Mouse (Mus musculus): ENCODE data around the gene Tmem161a. TPM values are rescaled to one million over a fixed set of nuclear protein-coding genes. Genes with fewer than 3 reads are reported as not detected.
A peak's percentile ranks its signal among the peaks of the same experiment; 100 is the strongest.

The Tmem161a gene
- polyA plus RNA-seq, 1 experiment from 2014 or later: 45.1 TPM

DNA sequence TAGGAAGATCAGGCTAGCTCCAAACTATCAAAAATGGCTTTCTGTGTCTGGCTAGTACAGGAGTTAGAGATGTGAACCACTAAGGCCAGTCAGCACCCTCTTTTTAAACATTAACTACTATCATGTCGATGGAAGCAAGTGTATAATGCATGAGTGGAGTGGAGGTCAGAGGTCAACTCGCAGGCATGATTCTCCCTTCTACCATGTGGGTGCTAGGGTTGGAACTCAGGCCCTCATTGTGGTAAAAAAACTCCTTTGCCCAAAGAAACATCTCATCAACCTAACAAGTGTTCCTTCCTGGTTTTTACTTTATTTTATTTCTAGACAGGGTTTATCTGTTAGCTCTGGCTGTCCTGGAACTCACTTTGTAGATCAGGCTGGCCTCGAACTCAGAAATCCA, 1.4 kb upstream of the Tmem161a start:
- H3K36me3 ChIP-seq (ENCODE audit: control insufficient read depth, insufficient read depth, low read length): no peaks in the 10 kb centered on the region; the same call in 1 of the 2 replicates
- WGBS: 78% methylated on average over 3 of the region's 3 CpGs
- 0 out of 2 replicates have a peak, but pooled peaks cover 5% of the 10 kb centered on the region for H3K4me1 ChIP-seq (replicated peaks; ENCODE audit: control insufficient read depth, insufficient read depth, low read length)
- no peak overlapping the region for H3K4me3 ChIP-seq (ENCODE audit: low read depth, low read length)
- H3K27me3 ChIP-seq (ENCODE audit: control insufficient read depth, insufficient read depth, low read length): peaks cover 4% of the 10 kb centered on the region; the same call in 1 of the 2 replicates
- ATAC-seq (replicated peaks; ENCODE audit: low FRiP score): no peak
- H3K27ac ChIP-seq (ENCODE audit: low read depth, low read length): no peak overlapping the region
- DNase-seq (ENCODE audit: low spot score): no peak
- no peaks in the 10 kb centered on the region for H3K9me3 ChIP-seq (ENCODE audit: control insufficient read depth, low read length)
- H3K4me2 ChIP-seq (ENCODE audit: low read depth, low read length, severe bottlenecking): no peak overlapping the region
- H3K9ac ChIP-seq (ENCODE audit: low read length): no peak overlapping the region

DNA sequence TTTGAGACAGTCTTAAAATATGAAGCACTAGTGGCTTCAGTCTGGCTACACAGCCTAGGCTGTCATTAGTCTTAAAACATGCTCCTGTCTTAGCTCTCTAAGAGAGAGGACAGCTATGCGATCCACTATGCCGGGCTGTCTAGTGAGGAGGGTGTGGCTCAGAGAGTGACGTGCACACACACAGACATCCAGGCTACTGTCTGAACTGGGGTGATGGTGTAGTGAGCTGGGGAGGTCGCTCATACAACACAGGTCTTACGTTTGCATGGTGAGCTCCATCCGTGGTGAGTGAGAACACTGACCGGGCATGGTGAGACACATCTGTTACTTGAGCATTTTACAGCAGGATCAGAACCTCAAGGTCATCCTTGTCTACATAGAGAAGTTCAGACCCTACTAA, 916 bp upstream of the Tmem161a start:
- Histone ChIP-seq H3K4me3 (ENCODE audit: low read depth, low read length) (no peak overlapping the region), H3K27me3 (ENCODE audit: control insufficient read depth, insufficient read depth, low read length) (no peaks in the 10 kb centered on the region; the same call in 1 of the 2 replicates), H3K9ac (ENCODE audit: low read length) (no peak overlapping the region), H3K36me3 (ENCODE audit: control insufficient read depth, insufficient read depth, low read length) (no peaks in the 10 kb centered on the region; the same call in 1 of the 2 replicates), H3K4me1 (replicated peaks; ENCODE audit: control insufficient read depth, insufficient read depth, low read length) (0 out of 2 replicates have a peak, but pooled peaks cover 5% of the 10 kb centered on the region), H3K9me3 (ENCODE audit: control insufficient read depth, low read length) (no peaks in the 10 kb centered on the region), H3K4me2 (ENCODE audit: low read depth, low read length, severe bottlenecking) (no peak overlapping the region), H3K27ac (ENCODE audit: low read depth, low read length) (no peak overlapping the region)
- ATAC-seq (replicated peaks; ENCODE audit: low FRiP score) (no peak), DNase-seq (ENCODE audit: low spot score) (no peak)
- 90% methylated on average over 7 of the region's 7 CpGs for WGBS

- WGBS: 89% methylated on average over 5 of the region's 5 CpGs
- H3K4me2 ChIP-seq (ENCODE audit: low read depth, low read length, severe bottlenecking): no peak overlapping the region; the same call in 1 of the 2 replicates
- no peak overlapping the region for H3K9ac ChIP-seq (ENCODE audit: low read length)
- no peak overlapping the region for H3K4me3 ChIP-seq (ENCODE audit: low read depth, low read length)
- ATAC-seq (replicated peaks; ENCODE audit: low FRiP score) (no peak), DNase-seq (ENCODE audit: low spot score) (no peak)
- no peak overlapping the region for H3K27ac ChIP-seq (ENCODE audit: low read depth, low read length)
- H3K27me3 ChIP-seq (ENCODE audit: control insufficient read depth, insufficient read depth, low read length): no peaks in the 10 kb centered on the region
- no peaks in the 10 kb centered on the region for H3K9me3 ChIP-seq (ENCODE audit: control insufficient read depth, low read length)
- 0 out of 2 replicates have a peak, but pooled peaks cover 5% of the 10 kb centered on the region for H3K4me1 ChIP-seq (replicated peaks; ENCODE audit: control insufficient read depth, insufficient read depth, low read length)
- H3K36me3 ChIP-seq (ENCODE audit: control insufficient read depth, insufficient read depth, low read length): no peaks in the 10 kb centered on the region; the same call in 1 of the 2 replicates
Measured at GRCm38 (mm10) chr8:70173320-70173719, 1.2 kb downstream of the Tmem161a start.

- 91% methylated on average over 7 of the region's 7 CpGs for WGBS
- no peak for ATAC-seq (replicated peaks; ENCODE audit: low FRiP score)
- Histone ChIP-seq H3K4me2 (ENCODE audit: low read depth, low read length, severe bottlenecking) (no peak overlapping the region), H3K27ac (ENCODE audit: low read depth, low read length) (no peak overlapping the region), H3K4me3 (ENCODE audit: low read depth, low read length) (no peak overlapping the region), H3K4me1 (replicated peaks; ENCODE audit: control insufficient read depth, insufficient read depth, low read length) (0 out of 2 replicates have a peak, but pooled peaks cover 5% of the 10 kb centered on the region), H3K9me3 (ENCODE audit: control insufficient read depth, low read length) (no peaks in the 10 kb centered on the region), H3K9ac (ENCODE audit: low read length) (0 out of 2 replicates have a peak overlapping the region, but pooled peaks have one; percentile 8), H3K36me3 (ENCODE audit: control insufficient read depth, insufficient read depth, low read length) (no peaks in the 10 kb centered on the region; the same call in 1 of the 2 replicates), H3K27me3 (ENCODE audit: control insufficient read depth, insufficient read depth, low read length) (no peaks in the 10 kb centered on the region)
- no peak for DNase-seq (ENCODE audit: low spot score)
Measured at GRCm38 (mm10) chr8:70174079-70174478, 1.9 kb downstream of the Tmem161a start.

DNA sequence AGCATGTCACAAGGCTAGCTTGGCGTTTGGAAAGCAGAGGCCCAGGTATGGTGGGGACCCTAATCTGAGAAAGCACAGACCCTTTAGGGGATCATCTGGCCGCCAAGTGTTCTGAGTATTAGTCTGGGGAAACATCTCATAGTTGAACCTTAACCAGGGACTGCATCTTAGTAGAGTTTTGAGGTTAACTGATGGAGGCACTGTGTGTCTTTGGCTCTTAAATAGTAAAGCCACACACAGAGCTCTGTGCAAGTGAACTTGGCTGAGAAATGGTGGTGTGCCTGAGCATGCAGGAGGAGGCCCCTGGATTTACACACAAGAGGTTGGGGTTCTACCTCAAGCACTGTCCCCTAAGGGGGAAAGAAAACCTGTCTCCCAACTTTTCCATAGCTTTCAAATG, 6.1 kb downstream of the Tmem161a start:
- 0 out of 2 replicates have a peak, but pooled peaks cover 3% of the 10 kb centered on the region for H3K4me1 ChIP-seq (replicated peaks; ENCODE audit: control insufficient read depth, insufficient read depth, low read length)
- no peak overlapping the region for H3K4me3 ChIP-seq (ENCODE audit: low read depth, low read length)
- no peaks in the 10 kb centered on the region; the same call in 1 of the 2 replicates for H3K36me3 ChIP-seq (ENCODE audit: control insufficient read depth, insufficient read depth, low read length)
- no peak overlapping the region for H3K27ac ChIP-seq (ENCODE audit: low read depth, low read length)
- no peaks in the 10 kb centered on the region for H3K9me3 ChIP-seq (ENCODE audit: control insufficient read depth, low read length)
- no peak overlapping the region for H3K9ac ChIP-seq (ENCODE audit: low read length)
- no peak for DNase-seq (ENCODE audit: low spot score)
- 93% methylated on average over 2 of the region's 2 CpGs for WGBS
- no peak overlapping the region for H3K4me2 ChIP-seq (ENCODE audit: low read depth, low read length, severe bottlenecking)
- no peaks in the 10 kb centered on the region for H3K27me3 ChIP-seq (ENCODE audit: control insufficient read depth, insufficient read depth, low read length)
- ATAC-seq (replicated peaks; ENCODE audit: low FRiP score): no peak

DNA sequence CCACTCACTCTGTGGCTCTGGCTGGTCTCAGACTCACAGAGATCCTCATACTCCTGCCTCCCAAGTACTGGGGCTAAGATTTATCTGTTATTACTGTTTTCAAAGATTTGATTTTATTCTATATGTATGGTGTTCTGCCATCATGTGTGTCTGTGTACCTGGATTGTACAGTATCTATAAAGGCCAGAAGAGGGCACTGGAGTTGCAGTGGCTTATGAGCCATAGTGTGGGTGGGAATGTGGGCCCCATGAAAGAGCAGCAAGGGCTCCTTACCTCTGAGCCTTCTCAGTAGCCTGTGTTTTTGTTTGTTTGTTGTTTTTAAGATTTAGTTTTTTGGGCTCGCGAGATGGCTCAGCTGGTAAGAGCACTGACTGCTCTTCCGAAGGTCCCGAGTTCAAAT, 6.9 kb downstream of the Tmem161a start:
- H3K36me3 ChIP-seq (ENCODE audit: control insufficient read depth, insufficient read depth, low read length): no peaks in the 10 kb centered on the region; the same call in 1 of the 2 replicates
- no peak overlapping the region for H3K4me3 ChIP-seq (ENCODE audit: low read depth, low read length)
- no peaks in the 10 kb centered on the region for H3K9me3 ChIP-seq (ENCODE audit: control insufficient read depth, low read length)
- ATAC-seq (replicated peaks; ENCODE audit: low FRiP score) (no peak), DNase-seq (ENCODE audit: low spot score) (no peak)
- H3K9ac ChIP-seq (ENCODE audit: low read length): no peak overlapping the region
- H3K27ac ChIP-seq (ENCODE audit: low read depth, low read length): no peak overlapping the region
- H3K4me1 ChIP-seq (replicated peaks; ENCODE audit: control insufficient read depth, insufficient read depth, low read length): no peaks in the 10 kb centered on the region
- H3K4me2 ChIP-seq (ENCODE audit: low read depth, low read length, severe bottlenecking): no peak overlapping the region
- no peaks in the 10 kb centered on the region for H3K27me3 ChIP-seq (ENCODE audit: control insufficient read depth, insufficient read depth, low read length)
- 98% methylated on average over 4 of the region's 4 CpGs for WGBS

GRCm38 (mm10) chr8:70181212-70181902, 9.2 kb downstream of the Tmem161a start:
- ATAC-seq (replicated peaks; ENCODE audit: low FRiP score) (no peak), DNase-seq (ENCODE audit: low spot score) (no peak)
- no peak overlapping the region for H3K9ac ChIP-seq (ENCODE audit: low read length)
- H3K9me3 ChIP-seq (ENCODE audit: control insufficient read depth, low read length): no peaks in the 10 kb centered on the region
- 92% methylated on average over 16 of the region's 16 CpGs for WGBS
- no peaks in the 10 kb centered on the region; the same call in 1 of the 2 replicates for H3K36me3 ChIP-seq (ENCODE audit: control insufficient read depth, insufficient read depth, low read length)
- H3K27ac ChIP-seq (ENCODE audit: low read depth, low read length): no peak overlapping the region
- H3K4me1 ChIP-seq (replicated peaks; ENCODE audit: control insufficient read depth, insufficient read depth, low read length): no peaks in the 10 kb centered on the region
- H3K4me3 ChIP-seq (ENCODE audit: low read depth, low read length): no peak overlapping the region
- H3K27me3 ChIP-seq (ENCODE audit: control insufficient read depth, insufficient read depth, low read length): no peaks in the 10 kb centered on the region
- no peak overlapping the region for H3K4me2 ChIP-seq (ENCODE audit: low read depth, low read length, severe bottlenecking)

GRCm38 (mm10) chr8:70181903-70182252, 9.7 kb downstream of the Tmem161a start:
- no peak overlapping the region for H3K9ac ChIP-seq (ENCODE audit: low read length)
- ATAC-seq (replicated peaks; ENCODE audit: low FRiP score) (no peak), DNase-seq (ENCODE audit: low spot score) (no peak)
- H3K36me3 ChIP-seq (ENCODE audit: control insufficient read depth, insufficient read depth, low read length): no peaks in the 10 kb centered on the region; the same call in 1 of the 2 replicates
- H3K27ac ChIP-seq (ENCODE audit: low read depth, low read length): no peak overlapping the region
- H3K4me1 ChIP-seq (replicated peaks; ENCODE audit: control insufficient read depth, insufficient read depth, low read length): no peaks in the 10 kb centered on the region
- no peak overlapping the region for H3K4me3 ChIP-seq (ENCODE audit: low read depth, low read length)
- WGBS: 74% methylated on average over 2 of the region's 2 CpGs
- no peaks in the 10 kb centered on the region for H3K27me3 ChIP-seq (ENCODE audit: control insufficient read depth, insufficient read depth, low read length)
- no peaks in the 10 kb centered on the region for H3K9me3 ChIP-seq (ENCODE audit: control insufficient read depth, low read length)
- H3K4me2 ChIP-seq (ENCODE audit: low read depth, low read length, severe bottlenecking): no peak overlapping the region

- H3K36me3 ChIP-seq (ENCODE audit: control insufficient read depth, insufficient read depth, low read length): no peaks in the 10 kb centered on the region; the same call in 1 of the 2 replicates
- H3K9me3 ChIP-seq (ENCODE audit: control insufficient read depth, low read length): no peaks in the 10 kb centered on the region
- no peaks in the 10 kb centered on the region for H3K27me3 ChIP-seq (ENCODE audit: control insufficient read depth, insufficient read depth, low read length)
- no peaks in the 10 kb centered on the region for H3K4me1 ChIP-seq (replicated peaks; ENCODE audit: control insufficient read depth, insufficient read depth, low read length)
- WGBS: 82% methylated on average over 4 of the region's 4 CpGs
- ATAC-seq (replicated peaks; ENCODE audit: low FRiP score) (no peak), DNase-seq (ENCODE audit: low spot score) (no peak)
- H3K4me3 ChIP-seq (ENCODE audit: low read depth, low read length): no peak overlapping the region
- H3K4me2 ChIP-seq (ENCODE audit: low read depth, low read length, severe bottlenecking): no peak overlapping the region
- no peak overlapping the region for H3K27ac ChIP-seq (ENCODE audit: low read depth, low read length)
- H3K9ac ChIP-seq (ENCODE audit: low read length): no peak overlapping the region
Measured at GRCm38 (mm10) chr8:70183194-70183593, 11.0 kb downstream of the Tmem161a start.

All from forebrain, embryonic 11.5 days (tissue).